Mouse (Mus musculus) kidney, embryonic 15.5 days (tissue): ENCODE measurements around the gene Clec4a1. TPM values are rescaled to one million over a fixed set of nuclear protein-coding genes. Genes with fewer than 3 reads are reported as not detected.

ENCODE experiments used
- ATAC-seq: fragments of 200-750 bp; cut with Nextera tagmentation; replicated peaks from 2 replicates; pipeline ENCODE4 v1.8.0; 2017; ENCODE audit warnings: moderate TSS enrichment; ENCODE audit not compliant: low FRiP score
- H3K27ac ChIP-seq: fragments of 300-500 bp; sonication (generic); 2 replicates; pipeline ENCODE4 v1.5.1; 2015; ENCODE audit warnings: mild to moderate bottlenecking, inconsistent platforms
- H3K27me3 ChIP-seq: fragments of 300-500 bp; sonication (generic); 2 replicates; pipeline ENCODE4 v1.6.1; 2015; ENCODE audit warnings: inconsistent platforms
- H3K36me3 ChIP-seq: fragments of 300-500 bp; sonication (generic); 2 replicates; pipeline ENCODE4 v1.6.1; 2015; ENCODE audit warnings: inconsistent platforms
- H3K4me1 ChIP-seq: fragments of 300-500 bp; sonication (generic); 2 replicates; pipeline ENCODE4 v1.6.1; 2015; ENCODE audit warnings: inconsistent platforms
- H3K4me2 ChIP-seq: fragments of 300-500 bp; sonication (generic); 2 replicates; pipeline ENCODE4 v1.6.1; 2015; ENCODE audit warnings: moderate library complexity, mild to moderate bottlenecking, inconsistent platforms
- H3K4me3 ChIP-seq: fragments of 300-500 bp; sonication (generic); replicated peaks from 2 replicates; pipeline ENCODE4 v1.5.1; 2015; ENCODE audit warnings: mild to moderate bottlenecking, inconsistent platforms
- H3K9ac ChIP-seq: fragments of 300-500 bp; sonication (generic); 2 replicates; pipeline ENCODE4 v1.6.1; 2015; ENCODE audit warnings: mild to moderate bottlenecking, inconsistent platforms
- H3K9me3 ChIP-seq: fragments of 300-500 bp; sonication (generic); replicated peaks from 2 replicates; pipeline ENCODE4 v1.6.1; 2016; ENCODE audit warnings: inconsistent platforms
- WGBS: fragments of 180-500 bp; shearing (Covaris S2); methylation state at CpG from one replicate; pipeline ENCODE4 v1.1.7; 2015; ENCODE audit warnings: mixed read lengths; 5-methylcytosine and 5-hydroxymethylcytosine counted together
- polyA plus RNA-seq: library from polyadenylated mRNA; unstranded; fragments of >200 nt; fragmentation: Nextera tagmentation; extraction: Ambion mirVana; gene quantifications from 2 replicates; pipeline ENCODE4 v1.2.1, GENCODE M21; 2015

The Clec4a1 gene
- polyA plus RNA-seq = 3.8 and 4.2 TPM in 2 replicates

- H3K4me2 ChIP-seq = no peak within 1 kb of the TSS
- no peak within 1 kb of the TSS for H3K9ac ChIP-seq
- whole genome bisulfite sequencing = 49% methylated on average over 4 of the region's 4 CpGs
- no peak within 1 kb of the TSS for H3K27ac ChIP-seq
- H3K4me3 ChIP-seq = no peak within 1 kb of the TSS
- no peaks in the 10 kb centered on the region for H3K36me3 ChIP-seq
- H3K9me3 ChIP-seq = no peaks in the 10 kb centered on the region
- peaks cover 9% of the 10 kb centered on the region; the same call in 1 of the 2 replicates for H3K4me1 ChIP-seq
- ATAC-seq = no peak
- H3K27me3 ChIP-seq = no peaks in the 10 kb centered on the region
These were observed at the start of gene Clec4a1 for GRCm38 (mm10) chr6:122921451-122921850. Gene Clec4a1 (plus strand): TSS chr6:122921848.

GRCm38 (mm10) chr6:122872800-122873199 lies 48.8 kb upstream of the Clec4a1 start:
- H3K4me3 ChIP-seq = no peak overlapping the region
- H3K4me1 ChIP-seq = peaks cover 7% of the 10 kb centered on the region
- H3K27ac ChIP-seq = no peak overlapping the region
- H3K27me3 ChIP-seq = no peaks in the 10 kb centered on the region
- H3K9ac ChIP-seq = no peak overlapping the region
- WGBS = 89% methylated on average over 5 of the region's 5 CpGs
- no peak for ATAC-seq
- no peak overlapping the region for H3K4me2 ChIP-seq
- peaks cover 8% of the 10 kb centered on the region for H3K36me3 ChIP-seq
- H3K9me3 ChIP-seq = no peaks in the 10 kb centered on the region

- Histone ChIP-seq H3K36me3 (peaks cover 17% of the 10 kb centered on the region), H3K4me1 (peaks cover 7% of the 10 kb centered on the region), H3K4me2 (peak within 1 kb of the TSS; percentile 61), H3K9ac (peak within 1 kb of the TSS; percentile 90), H3K27ac (peak within 1 kb of the TSS; percentile 89), H3K27me3 (no peaks in the 10 kb centered on the region), H3K4me3 (peak within 1 kb of the TSS; percentile 94), H3K9me3 (no peaks in the 10 kb centered on the region)
- 8% methylated on average over 43 of the region's 43 CpGs for WGBS
- peak; percentile 99 for ATAC-seq
These were observed 47.6 kb upstream of the Clec4a1 start, which contains the start of gene Necap1 for GRCm38 (mm10) chr6:122873871-122874719. Gene Necap1 (plus strand): TSS chr6:122874474.

GRCm38 (mm10) chr6:122874720-122875389 lies 46.8 kb upstream of the Clec4a1 start:
- ATAC-seq = peak; percentile 81
- Histone ChIP-seq H3K27ac (peak overlapping the region; percentile 89), H3K4me3 (peak overlapping the region; percentile 94), H3K4me2 (peak overlapping the region; percentile 61), H3K9me3 (no peaks in the 10 kb centered on the region), H3K9ac (peak overlapping the region; percentile 90), H3K36me3 (peaks cover 24% of the 10 kb centered on the region), H3K4me1 (peaks cover 7% of the 10 kb centered on the region), H3K27me3 (no peaks in the 10 kb centered on the region)
- WGBS = 1% methylated on average over 31 of the region's 31 CpGs

GRCm38 (mm10) chr6:122879141-122879735 lies 42.4 kb upstream of the Clec4a1 start:
- 90% methylated on average over 7 of the region's 7 CpGs for whole genome bisulfite sequencing
- Histone ChIP-seq H3K27ac (no peak overlapping the region), H3K9ac (no peak overlapping the region), H3K9me3 (no peaks in the 10 kb centered on the region), H3K4me2 (no peak overlapping the region), H3K4me3 (no peak overlapping the region), H3K4me1 (peaks cover 7% of the 10 kb centered on the region), H3K36me3 (peaks cover 67% of the 10 kb centered on the region), H3K27me3 (no peaks in the 10 kb centered on the region)
- no peak for ATAC-seq

- H3K4me2 ChIP-seq = no peak overlapping the region
- H3K27ac ChIP-seq = no peak overlapping the region
- no peaks in the 10 kb centered on the region for H3K27me3 ChIP-seq
- no peaks in the 10 kb centered on the region for H3K9me3 ChIP-seq
- H3K9ac ChIP-seq = no peak overlapping the region
- ATAC-seq = no peak
- WGBS = 87% methylated on average over 7 of the region's 7 CpGs
- H3K4me3 ChIP-seq = no peak overlapping the region
- H3K36me3 ChIP-seq = peaks cover 74% of the 10 kb centered on the region
- peaks cover 7% of the 10 kb centered on the region for H3K4me1 ChIP-seq
These were observed 41.7 kb upstream of the Clec4a1 start for GRCm38 (mm10) chr6:122879781-122880505.

GRCm38 (mm10) chr6:122881287-122881686 lies 40.4 kb upstream of the Clec4a1 start:
- Histone ChIP-seq H3K27ac (no peak overlapping the region), H3K9me3 (no peaks in the 10 kb centered on the region), H3K4me1 (no peaks in the 10 kb centered on the region), H3K27me3 (no peaks in the 10 kb centered on the region), H3K4me3 (no peak overlapping the region), H3K4me2 (no peak overlapping the region), H3K9ac (no peak overlapping the region), H3K36me3 (peaks cover 85% of the 10 kb centered on the region)
- ATAC-seq = no peak
- 92% methylated on average over 12 of the region's 12 CpGs for WGBS

GRCm38 (mm10) chr6:122883603-122884002 lies 38.0 kb upstream of the Clec4a1 start:
- H3K36me3 ChIP-seq = peaks cover 95% of the 10 kb centered on the region
- H3K27me3 ChIP-seq = no peaks in the 10 kb centered on the region
- no peak overlapping the region for H3K27ac ChIP-seq
- 91% methylated on average over 9 of the region's 9 CpGs for WGBS
- H3K4me2 ChIP-seq = no peak overlapping the region
- no peaks in the 10 kb centered on the region for H3K4me1 ChIP-seq
- H3K9me3 ChIP-seq = no peaks in the 10 kb centered on the region
- ATAC-seq = no peak
- no peak overlapping the region for H3K9ac ChIP-seq
- no peak overlapping the region for H3K4me3 ChIP-seq

GRCm38 (mm10) chr6:122889599-122889998 lies 32.0 kb upstream of the Clec4a1 start:
- no peak overlapping the region for H3K27ac ChIP-seq
- no peaks in the 10 kb centered on the region for H3K4me1 ChIP-seq
- no peak overlapping the region for H3K4me2 ChIP-seq
- H3K36me3 ChIP-seq = peaks cover 64% of the 10 kb centered on the region
- WGBS = 90% methylated on average over 2 of the region's 2 CpGs
- no peak overlapping the region for H3K9ac ChIP-seq
- H3K4me3 ChIP-seq = no peak overlapping the region
- H3K9me3 ChIP-seq = no peaks in the 10 kb centered on the region
- no peak for ATAC-seq
- no peaks in the 10 kb centered on the region for H3K27me3 ChIP-seq

GRCm38 (mm10) chr6:122892442-122893049 lies 29.1 kb upstream of the Clec4a1 start:
- Histone ChIP-seq H3K4me3 (no peak overlapping the region), H3K27me3 (no peaks in the 10 kb centered on the region), H3K4me2 (no peak overlapping the region), H3K27ac (no peak overlapping the region), H3K9ac (no peak overlapping the region), H3K36me3 (peaks cover 42% of the 10 kb centered on the region), H3K4me1 (no peaks in the 10 kb centered on the region), H3K9me3 (no peaks in the 10 kb centered on the region)
- no peak for ATAC-seq
- WGBS = 10% methylated on average over 2 of the region's 2 CpGs

- 7% methylated on average over 4 of the region's 4 CpGs for WGBS
- H3K27me3 ChIP-seq = no peaks in the 10 kb centered on the region
- no peak overlapping the region for H3K4me2 ChIP-seq
- H3K9me3 ChIP-seq = no peaks in the 10 kb centered on the region
- peak; percentile 43; the same call in 1 of the 2 replicates for ATAC-seq
- H3K27ac ChIP-seq = no peak overlapping the region
- H3K4me1 ChIP-seq = peaks cover 9% of the 10 kb centered on the region; the same call in 1 of the 2 replicates
- no peaks in the 10 kb centered on the region for H3K36me3 ChIP-seq
- no peak overlapping the region for H3K4me3 ChIP-seq
- no peak overlapping the region for H3K9ac ChIP-seq
These were observed 1.7 kb upstream of the Clec4a1 start for GRCm38 (mm10) chr6:122919922-122920321.
